8 mouse cellular contexts compared by ENCODE assay signal in genomic region chr17:23726758-23727142, GRCm38 (mm10). TPM values are rescaled to one million over a fixed set of nuclear protein-coding genes. Genes with fewer than 3 reads are reported as not detected.
DNase-seq lines count a peak whose midpoint lies in the region; ATAC-seq lines count a peak whose summit lies in the region.

No protein-coding gene starts in this region.

- DNase-seq in right cerebral cortex, adult 18-20 months, result peak; percentile 67
- DNase-seq in right cerebral cortex, postnatal 36 days (ENCODE audit: low spot score in 2 of 2), result no peak
- peak; percentile 88 for DNase-seq in cerebellum, adult 9-11 months
- DNase-seq in gastrocnemius, adult 18-20 months (ENCODE audit: low spot score), result peak; percentile 81
- peak; percentile 65 for DNase-seq in hindbrain, embryonic 14.5 days (ENCODE audit: low spot score)
- DNase-seq in spleen, postnatal 4 days (ENCODE audit: low spot score in 2 of 2), result peak; percentile 76 to 84

- H3K9me3 ChIP-seq in hindbrain, embryonic 14.5 days (ENCODE audit: control insufficient read depth, low read length), result no peaks in the 10 kb centered on the region
- H3K9me3 ChIP-seq in limb, embryonic 13.5 days, result no peaks in the 10 kb centered on the region
- H3K9me3 ChIP-seq in midbrain, embryonic 13.5 days, result no peaks in the 10 kb centered on the region

- WGBS in hindbrain, embryonic 14.5 days, result 0% methylated on average over 20 of the region's 20 CpGs
- under 1% methylated on average over 20 of the region's 20 CpGs for WGBS in limb, embryonic 13.5 days
- WGBS in midbrain, embryonic 13.5 days, result under 1% methylated on average over 17 of the region's 20 CpGs

- peaks cover 3% of the 10 kb centered on the region; the same call in 1 of the 2 replicates for H3K4me1 ChIP-seq in hindbrain, embryonic 14.5 days (replicated peaks; ENCODE audit: control insufficient read depth, insufficient read depth, low read length)
- peaks cover 17% of the 10 kb centered on the region for H3K4me1 ChIP-seq in limb, embryonic 13.5 days
- H3K4me1 ChIP-seq in midbrain, embryonic 13.5 days (replicated peaks), result peaks cover 13% of the 10 kb centered on the region

- H3K36me3 ChIP-seq in hindbrain, embryonic 14.5 days (replicated peaks; ENCODE audit: control insufficient read depth, insufficient read depth), result no peaks in the 10 kb centered on the region
- no peaks in the 10 kb centered on the region for H3K36me3 ChIP-seq in limb, embryonic 13.5 days
- H3K36me3 ChIP-seq in midbrain, embryonic 13.5 days, result no peaks in the 10 kb centered on the region

- peak overlapping the region; percentile 70; the same call in 1 of the 2 replicates for H3K27ac ChIP-seq in hindbrain, embryonic 14.5 days
- H3K27ac ChIP-seq in limb, embryonic 13.5 days, result peak overlapping the region; percentile 73; the same call in 1 of the 2 replicates
- peak overlapping the region; percentile 40; the same call in 1 of the 2 replicates for H3K27ac ChIP-seq in midbrain, embryonic 13.5 days

- H3K4me2 ChIP-seq in hindbrain, embryonic 14.5 days (replicated peaks), result peak overlapping the region; percentile 94
- peak overlapping the region; percentile 80 for H3K4me2 ChIP-seq in limb, embryonic 13.5 days (replicated peaks)
- peak overlapping the region; percentile 89 for H3K4me2 ChIP-seq in midbrain, embryonic 13.5 days (replicated peaks)

- peak overlapping the region; percentile 95 for H3K4me3 ChIP-seq in hindbrain, embryonic 14.5 days (replicated peaks; ENCODE audit: low read length)
- peak overlapping the region; percentile 88 for H3K4me3 ChIP-seq in limb, embryonic 13.5 days
- H3K4me3 ChIP-seq in midbrain, embryonic 13.5 days (replicated peaks), result peak overlapping the region; percentile 79

- peak; percentile 80 for ATAC-seq in hindbrain, embryonic 14.5 days (ENCODE audit: low FRiP score)
- ATAC-seq in limb, embryonic 13.5 days (ENCODE audit: low FRiP score, low read depth), result peak; percentile 77
- ATAC-seq in midbrain, embryonic 13.5 days, result peak; percentile 85

- H3K9ac ChIP-seq in hindbrain, embryonic 14.5 days, result peak overlapping the region; percentile 65
- H3K9ac ChIP-seq in limb, embryonic 13.5 days, result peak overlapping the region; percentile 76
- peak overlapping the region; percentile 75 for H3K9ac ChIP-seq in midbrain, embryonic 13.5 days (replicated peaks)

- H3K27me3 ChIP-seq in hindbrain, embryonic 14.5 days (ENCODE audit: control insufficient read depth, insufficient read depth, low read length), result no peaks in the 10 kb centered on the region
- no peaks in the 10 kb centered on the region for H3K27me3 ChIP-seq in limb, embryonic 13.5 days
- H3K27me3 ChIP-seq in midbrain, embryonic 13.5 days, result no peaks in the 10 kb centered on the region

RNA-seq across cellular contexts. Expression of gene Pkmyt1, which starts 0.6 kb away (rescaled TPM):
- total RNA-seq in gastrocnemius, adult 18-20 months (2021), result under 1 TPM; 0.32 to 0.57 TPM
- 16.9 and 17.7 TPM in 2 replicates for polyA plus RNA-seq in hindbrain, embryonic 14.5 days (2014; fragmentation: Nextera tagmentation; extraction: Ambion mirVana)
- 47.5 and 52.8 TPM in 2 replicates for polyA plus RNA-seq in limb, embryonic 13.5 days (2015; fragmentation: Nextera tagmentation; extraction: Ambion mirVana)
- 21.4 and 26.5 TPM in 2 replicates for polyA plus RNA-seq in midbrain, embryonic 13.5 days (2015; fragmentation: Nextera tagmentation; extraction: Ambion mirVana)

RNA-seq across cellular contexts. Expression of gene 1520401A03Rik, which starts 4.2 kb away (rescaled TPM):
- total RNA-seq in gastrocnemius, adult 18-20 months (2021), result not detected
- 0.09 and 0.18 TPM in 2 replicates for polyA plus RNA-seq in hindbrain, embryonic 14.5 days (2014; fragmentation: Nextera tagmentation; extraction: Ambion mirVana)
- polyA plus RNA-seq in limb, embryonic 13.5 days (2015; fragmentation: Nextera tagmentation; extraction: Ambion mirVana), result 2.3 and 3.0 TPM in 2 replicates
- polyA plus RNA-seq in midbrain, embryonic 13.5 days (2015; fragmentation: Nextera tagmentation; extraction: Ambion mirVana), result 0.30 TPM in 1 of 2 replicates, not detected in the other

RNA-seq across cellular contexts. Expression of gene Paqr4, which starts 13.9 kb away (rescaled TPM):
- 1 to 10 TPM; 2.3 to 2.8 TPM for total RNA-seq in gastrocnemius, adult 18-20 months (2021)
- polyA plus RNA-seq in hindbrain, embryonic 14.5 days (2014; fragmentation: Nextera tagmentation; extraction: Ambion mirVana), result 57.5 and 62.8 TPM in 2 replicates
- polyA plus RNA-seq in limb, embryonic 13.5 days (2015; fragmentation: Nextera tagmentation; extraction: Ambion mirVana), result 15.5 and 16.1 TPM in 2 replicates
- 55.8 and 56.8 TPM in 2 replicates for polyA plus RNA-seq in midbrain, embryonic 13.5 days (2015; fragmentation: Nextera tagmentation; extraction: Ambion mirVana)

RNA-seq across cellular contexts. Expression of gene Kremen2, which starts 18.9 kb away (rescaled TPM):
- not detected for total RNA-seq in gastrocnemius, adult 18-20 months (2021)
- 0.74 and 0.90 TPM in 2 replicates for polyA plus RNA-seq in hindbrain, embryonic 14.5 days (2014; fragmentation: Nextera tagmentation; extraction: Ambion mirVana)
- 39.5 and 46.3 TPM in 2 replicates for polyA plus RNA-seq in limb, embryonic 13.5 days (2015; fragmentation: Nextera tagmentation; extraction: Ambion mirVana)
- polyA plus RNA-seq in midbrain, embryonic 13.5 days (2015; fragmentation: Nextera tagmentation; extraction: Ambion mirVana), result 0.57 and 0.66 TPM in 2 replicates

RNA-seq across cellular contexts. Expression of gene Cldn9, which starts 42.9 kb away (rescaled TPM):
- total RNA-seq in gastrocnemius, adult 18-20 months (2021), result under 1 TPM in 1 of 2 experiments, not detected in 1; 0.21 TPM
- 1.7 and 2.6 TPM in 2 replicates for polyA plus RNA-seq in hindbrain, embryonic 14.5 days (2014; fragmentation: Nextera tagmentation; extraction: Ambion mirVana)
- 8.3 and 10.1 TPM in 2 replicates for polyA plus RNA-seq in limb, embryonic 13.5 days (2015; fragmentation: Nextera tagmentation; extraction: Ambion mirVana)
- 0.32 and 1.1 TPM in 2 replicates for polyA plus RNA-seq in midbrain, embryonic 13.5 days (2015; fragmentation: Nextera tagmentation; extraction: Ambion mirVana)

Comparison
In these comparisons a context has a peak if more than half of its experiments do, and no peak if none do; other contexts are left out.
1. DNase-seq: peak in right cerebral cortex, adult 18-20 months (single experiment), cerebellum, adult 9-11 months (single experiment), gastrocnemius, adult 18-20 months (single experiment), hindbrain, embryonic 14.5 days (single experiment) and spleen, postnatal 4 days (2 of 2); none in right cerebral cortex, postnatal 36 days (0 of 2).
2. Peak in every context shown above with its lines, with median percentiles within 50 percentile points of each other: ATAC-seq, H3K27ac ChIP-seq, H3K4me2 ChIP-seq, H3K4me3 ChIP-seq and H3K9ac ChIP-seq.